Mouse (Mus musculus) olfactory bulb, adult 2 months (tissue): Measurements from ENCODE around the gene Fto. TPM values are rescaled to one million over a fixed set of nuclear protein-coding genes. Genes with fewer than 3 reads are reported as not detected.

Experiments used
- H3K27ac ChIP-seq: fragments of 200-500 bp; 2 replicates; pipeline ENCODE4 v1.5.1; 2012; ENCODE audit warnings: low read depth, low read length; ENCODE audit not compliant: insufficient read depth
- H3K4me1 ChIP-seq: fragments of 200-500 bp; 2 replicates; pipeline ENCODE4 v1.6.1; 2012; ENCODE audit warnings: low read length; ENCODE audit not compliant: control insufficient read depth, insufficient read depth
- H3K4me3 ChIP-seq: fragments of 200-500 bp; 2 replicates; pipeline ENCODE4 v1.5.1; 2012; ENCODE audit warnings: mild to moderate bottlenecking, low read depth, low read length, moderate library complexity; ENCODE audit not compliant: insufficient read depth
- CTCF ChIP-seq: fragments of 200-500 bp; IDR thresholded peaks from 2 replicates; pipeline ENCODE4 v1.5.1; 2012; ENCODE audit warnings: low read depth, mild to moderate bottlenecking, low read length, moderate library complexity; ENCODE audit not compliant: insufficient read depth
- POLR2A ChIP-seq: fragments of 200-500 bp; IDR thresholded peaks from 2 replicates; pipeline ENCODE4 v1.6.1; 2012; ENCODE audit warnings: mild to moderate bottlenecking, low read depth, low read length, moderate library complexity; ENCODE audit not compliant: insufficient read depth
- WGBS: fragments of 180-500 bp; shearing (Covaris S2); methylation state at CpG from one replicate; pipeline ENCODE4 v1.1.7; 2018; 5-methylcytosine and 5-hydroxymethylcytosine counted together
- polyA plus RNA-seq: library from polyadenylated mRNA; stranded (reverse); fragments of >200 nt; gene quantifications from 2 replicates; pipeline ENCODE4 v1.2.4, GENCODE M21; 2012; ENCODE audit warnings: low replicate concordance; ENCODE audit not compliant: missing spikeins, insufficient read depth, insufficient read length

Gene Fto
- polyA plus RNA-seq, 1 experiment, result not detected

DNA sequence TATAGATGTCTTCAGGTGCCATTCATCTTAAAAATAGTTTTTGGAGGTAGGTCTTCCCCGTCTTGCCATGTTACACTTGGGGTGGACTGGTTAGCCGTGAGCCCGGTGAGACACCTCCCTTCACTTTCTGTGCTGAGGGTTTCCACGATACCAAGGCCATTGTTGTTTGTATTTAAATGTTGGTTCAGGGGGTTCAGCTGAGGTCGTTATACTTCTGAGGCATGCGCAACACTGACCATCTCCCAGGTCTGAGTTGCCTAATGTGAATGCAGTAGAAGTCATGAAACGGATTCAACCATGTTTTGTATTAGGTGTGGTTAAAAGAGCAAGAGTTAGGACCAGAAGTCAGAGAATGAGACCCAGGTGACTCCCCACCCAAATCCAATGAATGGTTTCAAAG lies 72.5 kb downstream of the Fto start:
- TF ChIP-seq CTCF, result no peak
- TF ChIP-seq POLR2A, result no peak
- H3K4me3 ChIP-seq, result no peak overlapping the region
- WGBS, result 94% methylated on average over 7 of the region's 7 CpGs
- peaks cover 26% of the 10 kb centered on the region for H3K4me1 ChIP-seq
- H3K27ac ChIP-seq, result no peak overlapping the region

DNA sequence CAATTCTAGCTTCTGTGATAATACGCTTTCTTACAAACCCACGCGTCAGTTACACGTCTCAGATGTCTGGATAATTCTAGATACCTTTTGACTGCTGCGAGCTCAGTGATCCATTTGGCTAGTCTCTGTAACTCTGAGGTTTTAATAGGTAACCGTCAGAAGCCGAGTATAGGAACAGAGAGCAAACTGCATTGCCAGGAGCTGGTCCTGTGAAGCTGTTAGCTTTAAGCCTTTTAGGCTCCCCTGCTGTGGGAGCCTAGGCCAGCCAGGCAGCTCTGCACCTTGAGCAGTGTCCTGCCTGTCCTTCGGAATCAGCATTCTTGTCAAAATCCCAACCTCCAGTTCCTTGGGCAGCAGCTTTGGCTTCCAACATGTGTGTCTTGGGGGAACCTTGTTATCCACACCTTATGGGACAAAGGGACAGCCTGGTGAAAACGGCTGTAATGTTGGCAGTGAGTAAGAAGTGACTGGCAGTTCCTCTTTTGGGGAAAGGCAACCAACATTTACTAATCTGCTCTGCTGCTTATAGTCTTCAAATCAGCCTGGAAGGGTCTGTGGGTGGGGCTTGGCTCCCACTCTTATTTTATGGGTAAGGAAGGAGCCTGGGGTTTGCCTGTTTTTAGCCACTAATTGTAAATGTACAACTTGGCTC lies 77.2 kb downstream of the Fto start:
- H3K4me1 ChIP-seq, result peaks cover 8% of the 10 kb centered on the region
- no peak overlapping the region for H3K4me3 ChIP-seq
- 86% methylated on average over 9 of the region's 9 CpGs for WGBS
- no peak overlapping the region for H3K27ac ChIP-seq
- TF ChIP-seq POLR2A, result no peak
- no peak for TF ChIP-seq CTCF

DNA sequence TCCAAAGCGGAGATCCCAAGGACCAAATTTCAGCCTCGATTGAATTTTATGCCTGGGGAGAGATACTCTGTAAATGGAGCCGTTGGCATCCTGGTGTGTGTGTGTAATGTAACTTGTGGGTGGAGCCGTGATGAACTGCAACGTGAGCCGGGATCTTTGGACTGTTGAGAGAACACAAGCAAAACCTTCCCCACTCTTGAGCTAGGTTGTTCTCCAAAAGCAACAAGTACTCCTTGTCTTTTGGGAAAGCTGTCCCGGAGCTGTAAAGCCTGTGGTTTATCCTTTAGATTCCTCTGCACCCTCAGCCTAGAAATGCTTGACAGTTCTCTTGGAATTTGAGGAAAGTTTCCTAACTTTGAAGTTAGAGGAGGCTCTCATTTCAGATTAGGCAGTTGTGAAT lies 78.9 kb downstream of the Fto start:
- TF ChIP-seq POLR2A, result no peak
- TF ChIP-seq CTCF, result no peak
- H3K4me3 ChIP-seq, result no peak overlapping the region
- H3K27ac ChIP-seq, result no peak overlapping the region
- 73% methylated on average over 7 of the region's 7 CpGs for WGBS
- H3K4me1 ChIP-seq, result peaks cover 8% of the 10 kb centered on the region

DNA sequence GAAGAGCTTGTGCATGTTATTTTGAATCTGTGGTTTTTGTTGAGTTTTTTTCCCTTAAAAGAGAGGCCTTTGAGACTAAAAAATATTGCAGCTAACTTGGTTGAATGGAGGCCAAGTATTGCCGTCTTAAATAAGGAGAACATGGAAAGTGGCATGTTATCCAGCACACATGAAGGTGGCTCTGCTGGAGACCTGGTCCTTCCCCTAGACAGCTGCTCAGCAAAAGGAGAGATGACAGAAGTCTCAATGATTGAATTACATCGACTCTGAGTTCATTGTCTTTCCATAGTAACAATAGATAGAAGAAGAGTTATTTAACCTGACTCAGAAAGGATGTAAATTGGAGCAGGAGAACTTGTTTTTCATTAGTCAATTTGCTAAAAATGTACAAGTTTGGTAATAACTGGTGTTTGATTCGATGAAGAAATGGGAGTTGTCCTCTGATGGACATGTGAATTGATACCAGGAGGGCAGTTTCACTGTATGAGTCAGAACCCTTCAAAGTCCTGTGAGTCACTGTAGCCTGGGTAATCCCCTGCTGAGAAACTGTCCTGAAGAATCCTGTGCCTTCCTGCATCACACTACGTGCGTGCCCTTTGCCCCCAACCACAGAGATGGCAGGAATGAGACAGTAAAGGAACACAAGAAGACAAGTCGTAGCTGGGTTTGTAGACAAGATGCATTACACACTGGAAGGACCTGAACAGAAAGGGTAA lies 82.2 kb downstream of the Fto start:
- 70% methylated on average over 6 of the region's 6 CpGs for WGBS
- no peak overlapping the region for H3K4me3 ChIP-seq
- TF ChIP-seq CTCF (no peak), POLR2A (no peak)
- H3K27ac ChIP-seq, result no peak overlapping the region
- H3K4me1 ChIP-seq, result peaks cover 10% of the 10 kb centered on the region

DNA sequence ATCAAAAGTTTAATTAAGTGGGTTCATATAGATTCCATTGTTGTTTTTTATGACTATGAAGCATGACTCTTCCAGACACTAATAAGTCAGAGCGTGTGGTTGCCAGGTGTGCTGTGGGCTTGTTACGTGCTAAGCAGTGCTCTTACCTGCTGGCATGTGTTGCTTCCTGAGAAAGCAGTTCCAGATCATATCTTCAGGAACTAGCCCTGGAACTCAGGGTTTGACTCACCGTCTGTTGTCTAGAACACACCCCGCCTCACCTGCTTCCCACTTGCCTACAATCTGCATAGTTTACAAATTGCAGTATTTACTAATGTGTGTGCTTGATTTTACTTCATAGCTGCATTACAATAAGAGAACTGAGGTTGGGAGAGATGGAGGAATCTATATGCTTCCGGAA lies 84.7 kb downstream of the Fto start:
- no peak overlapping the region for H3K27ac ChIP-seq
- H3K4me3 ChIP-seq, result no peak overlapping the region
- TF ChIP-seq CTCF (no peak), POLR2A (no peak)
- 95% methylated on average over 5 of the region's 5 CpGs for WGBS
- peaks cover 6% of the 10 kb centered on the region for H3K4me1 ChIP-seq

DNA sequence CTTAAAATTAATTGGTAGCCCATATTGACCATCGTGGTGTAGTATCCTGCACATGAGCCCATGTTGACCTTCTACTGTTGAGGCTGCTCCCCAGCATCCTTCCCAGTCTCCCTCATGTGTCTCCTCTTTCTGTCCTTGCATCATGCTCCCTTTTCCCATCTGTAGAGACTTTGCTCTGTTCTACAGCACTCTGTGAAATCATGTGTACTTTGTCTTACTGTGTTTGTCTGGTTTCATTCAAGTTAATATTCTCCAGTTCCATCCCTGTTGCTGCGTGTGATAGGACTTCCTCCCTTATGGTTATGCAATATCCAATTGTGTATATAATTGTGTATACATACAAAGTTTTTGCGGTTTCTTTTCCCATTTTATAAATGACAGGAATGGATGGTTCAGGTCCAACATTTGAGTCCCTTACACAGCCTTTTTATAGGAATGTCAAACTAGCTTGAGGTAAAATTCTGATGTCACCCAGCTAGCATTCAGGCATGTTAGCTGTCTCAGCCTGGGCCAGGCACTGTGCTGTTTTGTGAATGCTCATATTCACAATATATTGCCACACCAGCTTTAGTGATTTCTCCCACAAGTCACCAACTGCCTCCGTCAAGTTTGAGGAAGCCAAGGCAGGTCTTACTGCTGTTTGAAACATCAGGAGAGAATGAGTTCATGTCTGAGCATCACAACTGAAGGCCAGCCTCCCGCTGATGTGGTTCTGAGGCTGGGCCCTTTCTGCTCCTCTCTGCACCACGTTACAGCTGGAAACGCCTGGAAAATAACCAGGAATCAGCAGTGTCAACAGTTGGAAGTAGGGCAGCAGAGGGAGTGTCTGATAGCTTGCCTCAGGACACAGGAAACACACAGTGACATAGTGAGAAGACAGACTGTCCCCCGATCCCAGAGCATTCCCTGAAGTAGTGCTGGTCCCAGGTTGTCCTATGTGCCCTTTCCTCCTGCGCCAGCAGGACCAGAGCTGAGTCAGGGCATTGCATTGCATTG lies 90.0 kb downstream of the Fto start:
- Histone ChIP-seq H3K27ac (no peak overlapping the region), H3K4me3 (no peak overlapping the region), H3K4me1 (peaks cover 9% of the 10 kb centered on the region; the same call in 1 of the 2 replicates)
- TF ChIP-seq CTCF (no peak), POLR2A (no peak)
- WGBS, result 80% methylated on average over 9 of the region's 9 CpGs

DNA sequence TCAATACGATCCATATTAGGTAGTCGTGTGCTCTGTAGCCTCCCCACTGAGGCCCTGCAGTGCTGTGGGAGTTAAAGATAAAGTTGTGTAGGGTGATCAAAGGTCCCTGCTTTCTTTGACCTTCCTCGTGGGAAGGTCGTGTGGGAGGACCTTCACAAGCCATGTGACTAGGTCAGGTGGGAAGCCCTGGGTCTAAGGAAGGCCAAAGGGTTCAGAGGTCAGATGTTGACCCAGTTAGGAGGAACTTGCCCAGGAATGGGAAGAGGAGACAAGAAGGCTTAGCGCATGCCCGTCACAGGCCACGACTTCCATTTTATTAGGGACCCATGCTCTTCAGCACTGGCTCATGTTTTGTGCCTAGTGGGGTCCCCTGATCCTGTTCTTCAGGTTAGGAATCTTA lies 91.0 kb downstream of the Fto start:
- peaks cover 7% of the 10 kb centered on the region; the same call in 1 of the 2 replicates for H3K4me1 ChIP-seq
- 94% methylated on average over 7 of the region's 7 CpGs for WGBS
- H3K4me3 ChIP-seq, result no peak overlapping the region
- H3K27ac ChIP-seq, result no peak overlapping the region
- TF ChIP-seq POLR2A (no peak), CTCF (no peak)

DNA sequence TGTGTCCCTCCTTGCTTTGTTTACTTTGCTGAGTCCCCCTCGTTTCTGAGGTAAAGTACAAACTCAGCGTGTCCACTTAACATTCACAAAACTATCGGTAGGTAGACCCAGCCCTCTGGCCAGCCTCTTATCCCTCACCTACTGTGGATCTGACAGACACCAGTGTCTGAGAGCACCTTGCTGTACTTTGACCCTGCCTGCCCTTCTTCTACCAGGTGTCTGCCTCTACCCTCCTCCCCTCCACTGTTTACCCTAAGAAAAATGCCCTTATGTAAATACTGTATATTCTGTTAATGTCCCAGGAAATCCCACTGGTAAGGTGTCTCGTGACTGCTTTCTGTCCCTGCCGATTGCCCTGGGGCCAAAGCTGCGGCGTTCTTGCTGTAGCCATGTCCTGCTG lies 91.8 kb downstream of the Fto start:
- H3K4me1 ChIP-seq, result peaks cover 6% of the 10 kb centered on the region; the same call in 1 of the 2 replicates
- 97% methylated on average over 7 of the region's 7 CpGs for WGBS
- TF ChIP-seq POLR2A (no peak), CTCF (no peak)

DNA sequence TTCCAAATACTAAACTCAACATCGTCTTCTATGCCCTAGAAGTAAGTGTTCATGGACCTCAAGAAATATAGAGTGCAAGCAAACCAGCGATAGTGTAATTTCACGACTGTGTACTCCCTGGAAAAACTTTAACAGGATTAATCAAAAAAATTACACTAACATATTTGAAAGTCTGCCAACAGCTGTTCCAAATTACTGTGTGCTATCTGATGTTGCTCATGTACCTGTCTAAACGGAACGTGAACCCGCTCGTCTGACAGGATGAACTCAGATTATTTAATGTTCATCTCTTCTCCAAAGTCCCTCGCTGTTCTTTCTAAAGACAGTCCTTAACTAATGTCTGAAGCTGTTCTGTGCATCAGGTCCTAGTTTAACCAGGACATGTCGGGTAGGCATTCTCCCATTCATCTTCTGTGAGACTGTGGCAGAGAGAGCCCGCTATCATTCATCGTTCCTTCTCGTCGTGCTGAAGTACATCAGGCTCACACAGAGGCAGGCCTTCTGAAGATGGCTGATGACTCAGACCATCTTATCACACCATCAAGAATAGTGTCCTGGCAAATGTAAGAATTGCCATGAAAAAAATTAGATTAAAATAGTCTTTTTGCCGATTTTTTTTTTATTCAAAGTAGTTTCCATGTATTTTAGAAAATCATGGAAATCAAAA lies 93.4 kb downstream of the Fto start:
- WGBS, result 86% methylated on average over 14 of the region's 14 CpGs
- Histone ChIP-seq H3K4me1 (peaks cover 9% of the 10 kb centered on the region; the same call in 1 of the 2 replicates), H3K27ac (no peak overlapping the region), H3K4me3 (no peak overlapping the region)
- TF ChIP-seq CTCF (no peak), POLR2A (no peak)

More for the DNA sequence above, 91.8 kb downstream of the Fto start:
- Histone ChIP-seq H3K27ac (no peak overlapping the region), H3K4me3 (no peak overlapping the region)
